Mouse (Mus musculus) hindbrain, embryonic 14.5 days (tissue): ENCODE measurements around the gene 4931428F04Rik. TPM values are rescaled to one million over a fixed set of nuclear protein-coding genes. Genes with fewer than 3 reads are reported as not detected.

Source experiments
- ATAC-seq: fragments of 200-750 bp; cut with Nextera tagmentation; 2 replicates; pipeline ENCODE4 v1.8.0; 2017; ENCODE audit warnings: moderate number of reproducible peaks, mild to moderate bottlenecking, moderate TSS enrichment, moderate library complexity; ENCODE audit not compliant: low FRiP score
- DNase-seq: peaks from one replicate; pipeline ENCODE4 v3.0.0-alpha.2; 2015; ENCODE audit warnings: low spot score
- H3K27ac ChIP-seq: fragments of 300-500 bp; sonication (generic); 2 replicates; pipeline ENCODE4 v1.5.1; 2014; ENCODE audit warnings: mild to moderate bottlenecking, moderate library complexity
- H3K27me3 ChIP-seq: fragments of 300-500 bp; sonication (generic); 2 replicates; pipeline ENCODE4 v1.6.1; 2014; ENCODE audit warnings: mild to moderate bottlenecking, low read length, mixed read lengths; ENCODE audit not compliant: control insufficient read depth, insufficient read depth
- H3K36me3 ChIP-seq: fragments of 300-500 bp; sonication (generic); replicated peaks from 2 replicates; pipeline ENCODE4 v1.6.1; 2014; ENCODE audit not compliant: control insufficient read depth, insufficient read depth
- H3K4me1 ChIP-seq: fragments of 300-500 bp; sonication (generic); replicated peaks from 2 replicates; pipeline ENCODE4 v1.6.1; 2014; ENCODE audit warnings: antibody characterized with exemption, low read length, mixed read lengths; ENCODE audit not compliant: control insufficient read depth, insufficient read depth
- H3K4me2 ChIP-seq: fragments of 300-500 bp; sonication (generic); replicated peaks from 2 replicates; pipeline ENCODE4 v1.6.1; 2014; ENCODE audit warnings: mild to moderate bottlenecking, moderate library complexity
- H3K4me3 ChIP-seq: fragments of 300-500 bp; sonication (generic); replicated peaks from 2 replicates; pipeline ENCODE4 v1.5.1; 2014; ENCODE audit warnings: mild to moderate bottlenecking, low read length
- H3K9ac ChIP-seq: fragments of 300-500 bp; sonication (generic); 2 replicates; pipeline ENCODE4 v1.6.1; 2014
- H3K9me3 ChIP-seq: fragments of 300-500 bp; sonication (generic); 2 replicates; pipeline ENCODE4 v1.6.1; 2016; ENCODE audit warnings: low read length; ENCODE audit not compliant: control insufficient read depth
- WGBS: fragments of 180-500 bp; shearing (Covaris S2); extraction: QIAGEN DNeasy Blood & Tissue Kit; methylation state at CpG from one replicate; pipeline ENCODE4 v1.1.7; 2014; 5-methylcytosine and 5-hydroxymethylcytosine counted together
- polyA plus RNA-seq: library from polyadenylated mRNA; unstranded; fragments of >200 nt; fragmentation: Nextera tagmentation; extraction: Ambion mirVana; gene quantifications from 2 replicates; pipeline ENCODE4 v1.2.1, GENCODE M21; 2014

4931428F04Rik gene
- polyA plus RNA-seq, 1 experiment from 2014 or later, result 101 TPM

- H3K4me2 ChIP-seq, result no peak overlapping the region
- H3K27ac ChIP-seq, result no peak overlapping the region
- H3K4me1 ChIP-seq, result peaks cover 17% of the 10 kb centered on the region
- no peaks in the 10 kb centered on the region for H3K27me3 ChIP-seq
- 96% methylated on average over 8 of the region's 8 CpGs for WGBS
- no peaks in the 10 kb centered on the region for H3K9me3 ChIP-seq
- no peak overlapping the region for H3K9ac ChIP-seq
- DNase-seq (no peak), ATAC-seq (no peak)
- no peak overlapping the region for H3K4me3 ChIP-seq
- peaks cover 56% of the 10 kb centered on the region for H3K36me3 ChIP-seq
Observed at GRCm38 (mm10) chr8:105299962-105300361, 10.3 kb upstream of the 4931428F04Rik start.

- peaks cover 17% of the 10 kb centered on the region for H3K4me1 ChIP-seq
- WGBS, result 65% methylated on average over 18 of the region's 18 CpGs
- no peaks in the 10 kb centered on the region for H3K9me3 ChIP-seq
- H3K27me3 ChIP-seq, result no peaks in the 10 kb centered on the region
- peak overlapping the region; percentile 86 for H3K4me2 ChIP-seq
- H3K27ac ChIP-seq, result no peak overlapping the region
- no peak for DNase-seq
- H3K9ac ChIP-seq, result peak overlapping the region; percentile 91
- ATAC-seq, result no peak
- peak overlapping the region; percentile 91 for H3K4me3 ChIP-seq
- H3K36me3 ChIP-seq, result peaks cover 42% of the 10 kb centered on the region
Observed at GRCm38 (mm10) chr8:105298351-105299252, 8.9 kb upstream of the 4931428F04Rik start.

GRCm38 (mm10) chr8:105297511-105298192 is 8.0 kb upstream of the 4931428F04Rik start, which contains the start of gene E2f4:
Gene E2f4 (plus strand): TSS chr8:105297663.
- under 1% methylated on average over 54 of the region's 58 CpGs for WGBS
- no peaks in the 10 kb centered on the region for H3K9me3 ChIP-seq

GRCm38 (mm10) chr8:105295895-105296573 is 6.4 kb upstream of the 4931428F04Rik start, which contains the start of gene Exoc3l:
Gene Exoc3l (minus strand): TSS chr8:105296101.
- Histone ChIP-seq H3K4me3 (peak within 1 kb of the TSS; percentile 3; the same call in 1 of the 2 replicates), H3K4me2 (peak within 1 kb of the TSS; percentile 86), H3K9ac (peak within 1 kb of the TSS; percentile 91), H3K27me3 (no peaks in the 10 kb centered on the region), H3K4me1 (peaks cover 19% of the 10 kb centered on the region), H3K9me3 (no peaks in the 10 kb centered on the region), H3K27ac (0 out of 2 replicates have a peak within 1 kb of the TSS, but pooled peaks have one; percentile 20), H3K36me3 (peaks cover 17% of the 10 kb centered on the region)
- WGBS, result 68% methylated on average over 11 of the region's 11 CpGs
- DNase-seq (no peak), ATAC-seq (no peak)

More at GRCm38 (mm10) chr8:105297511-105298192, 8.0 kb upstream of the 4931428F04Rik start, which contains the start of gene E2f4:
- peaks cover 17% of the 10 kb centered on the region for H3K4me1 ChIP-seq
- no peaks in the 10 kb centered on the region for H3K27me3 ChIP-seq
- H3K9ac ChIP-seq, result peak within 1 kb of the TSS; percentile 91
- peak within 1 kb of the TSS; percentile 56; the same call in 1 of the 2 replicates for H3K27ac ChIP-seq
- peak within 1 kb of the TSS; percentile 86 for H3K4me2 ChIP-seq
- H3K4me3 ChIP-seq, result peak within 1 kb of the TSS; percentile 91
- DNase-seq (peak; percentile 91), ATAC-seq (peak; percentile 90)
- H3K36me3 ChIP-seq, result peaks cover 33% of the 10 kb centered on the region

- H3K9ac ChIP-seq, result peak overlapping the region; percentile 6; the same call in 1 of the 2 replicates
- H3K9me3 ChIP-seq, result no peaks in the 10 kb centered on the region
- peak overlapping the region; percentile 3; the same call in 1 of the 2 replicates for H3K4me3 ChIP-seq
- 0 out of 2 replicates have a peak, but pooled peaks cover 6% of the 10 kb centered on the region for H3K27me3 ChIP-seq
- peaks cover 9% of the 10 kb centered on the region for H3K36me3 ChIP-seq
- peaks cover 27% of the 10 kb centered on the region for H3K4me1 ChIP-seq
- ATAC-seq, result no peak
- 70% methylated on average over 11 of the region's 11 CpGs for WGBS
- no peak for DNase-seq
- no peak overlapping the region for H3K4me2 ChIP-seq
- H3K27ac ChIP-seq, result 0 out of 2 replicates have a peak overlapping the region, but pooled peaks have one; percentile 20
Observed at GRCm38 (mm10) chr8:105295256-105295655, 5.6 kb upstream of the 4931428F04Rik start.

- WGBS, result 74% methylated on average over 9 of the region's 9 CpGs
- peaks cover 32% of the 10 kb centered on the region for H3K4me1 ChIP-seq
- H3K9me3 ChIP-seq, result no peaks in the 10 kb centered on the region
- ATAC-seq (no peak), DNase-seq (no peak)
- H3K27ac ChIP-seq, result no peak overlapping the region
- H3K4me2 ChIP-seq, result no peak overlapping the region
- H3K4me3 ChIP-seq, result no peak overlapping the region
- peaks cover 4% of the 10 kb centered on the region for H3K36me3 ChIP-seq
- no peak overlapping the region for H3K9ac ChIP-seq
- H3K27me3 ChIP-seq, result 0 out of 2 replicates have a peak, but pooled peaks cover 8% of the 10 kb centered on the region
Observed at GRCm38 (mm10) chr8:105294776-105295175, 5.1 kb upstream of the 4931428F04Rik start.

- Histone ChIP-seq H3K4me2 (no peak overlapping the region), H3K9me3 (no peaks in the 10 kb centered on the region), H3K4me1 (peaks cover 24% of the 10 kb centered on the region), H3K27ac (no peak overlapping the region), H3K4me3 (no peak overlapping the region), H3K27me3 (0 out of 2 replicates have a peak, but pooled peaks cover 8% of the 10 kb centered on the region), H3K36me3 (no peaks in the 10 kb centered on the region), H3K9ac (no peak overlapping the region)
- no peak for DNase-seq
- no peak for ATAC-seq
- 71% methylated on average over 19 of the region's 19 CpGs for WGBS
Observed at GRCm38 (mm10) chr8:105293405-105293804, 3.7 kb upstream of the 4931428F04Rik start.

- no peak for DNase-seq
- Histone ChIP-seq H3K9me3 (no peaks in the 10 kb centered on the region), H3K27ac (no peak overlapping the region), H3K4me3 (no peak overlapping the region), H3K4me1 (peaks cover 26% of the 10 kb centered on the region), H3K36me3 (no peaks in the 10 kb centered on the region), H3K27me3 (0 out of 2 replicates have a peak, but pooled peaks cover 8% of the 10 kb centered on the region), H3K9ac (no peak overlapping the region), H3K4me2 (no peak overlapping the region)
- no peak for ATAC-seq
- 86% methylated on average over 7 of the region's 7 CpGs for WGBS
Observed at GRCm38 (mm10) chr8:105292471-105292870, 2.8 kb upstream of the 4931428F04Rik start.
